Mouse (Mus musculus): ENCODE data around the gene Glmp.
"Not testable (repeated sequence)": the region's sequence is repeated elsewhere in the genome, so short reads cannot be mapped to it uniquely, and the experiment has no call there.

The Glmp gene

GRCm38 (mm10) chr3:88336058-88337013 is 11.5 kb downstream of the Glmp start, which contains the start of the genes Tmem79 and Smg5:
TSS of gene Tmem79 (minus strand) at chr3:88336148.
TSS of gene Smg5 (plus strand) at chr3:88336260.
- peak; percentile 98 for DNase-seq (ENCODE audit: low spot score)

GRCm38 (mm10) chr3:88337367-88338020 is 12.7 kb downstream of the Glmp start:
- DNase-seq (ENCODE audit: low spot score) = peak; percentile 38

DNA sequence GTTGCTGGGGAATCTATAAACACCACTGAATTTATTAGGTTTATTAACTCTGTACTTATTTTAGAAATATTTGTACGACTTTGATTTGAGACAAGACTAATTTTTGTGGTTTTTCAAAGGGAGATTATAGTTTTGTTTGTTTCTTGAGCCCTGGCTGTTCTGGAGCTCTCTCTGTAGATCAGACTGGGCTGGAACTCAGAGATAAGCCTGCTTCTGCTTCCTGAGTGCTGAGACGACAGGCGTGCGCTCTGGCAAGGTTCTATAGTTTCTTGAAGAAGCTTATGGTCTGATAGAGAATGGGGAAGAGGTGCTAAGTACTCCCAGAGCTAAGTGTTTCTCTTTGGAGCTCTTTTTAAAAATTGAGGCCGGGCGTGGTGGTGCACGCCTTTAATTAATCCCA is 13.5 kb downstream of the Glmp start:
- no peak for DNase-seq (ENCODE audit: low spot score)

- no peak for DNase-seq (ENCODE audit: low spot score)
These were observed 14.2 kb downstream of the Glmp start for GRCm38 (mm10) chr3:88339006-88339405.

DNA sequence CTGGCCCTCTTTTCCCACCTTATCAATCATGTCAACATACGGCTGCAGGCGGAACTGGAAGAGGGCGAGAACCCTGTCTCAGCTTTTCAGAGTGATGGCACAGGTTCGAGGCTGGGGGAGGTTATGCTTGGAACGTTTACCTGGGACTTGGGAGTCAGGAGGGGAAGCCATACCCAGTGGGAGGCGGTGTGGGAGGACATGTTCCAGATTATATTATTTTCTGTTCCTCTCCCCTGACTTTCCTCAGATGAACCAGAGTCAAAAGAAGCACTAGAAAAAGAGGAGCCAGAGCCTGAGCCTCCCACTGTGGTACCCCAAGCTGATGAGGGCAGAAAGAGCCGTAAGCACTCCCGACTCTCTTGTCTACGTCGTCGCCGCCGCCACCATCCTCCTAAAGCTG is 25.9 kb downstream of the Glmp start:
- no peak for DNase-seq (ENCODE audit: low spot score)

DNA sequence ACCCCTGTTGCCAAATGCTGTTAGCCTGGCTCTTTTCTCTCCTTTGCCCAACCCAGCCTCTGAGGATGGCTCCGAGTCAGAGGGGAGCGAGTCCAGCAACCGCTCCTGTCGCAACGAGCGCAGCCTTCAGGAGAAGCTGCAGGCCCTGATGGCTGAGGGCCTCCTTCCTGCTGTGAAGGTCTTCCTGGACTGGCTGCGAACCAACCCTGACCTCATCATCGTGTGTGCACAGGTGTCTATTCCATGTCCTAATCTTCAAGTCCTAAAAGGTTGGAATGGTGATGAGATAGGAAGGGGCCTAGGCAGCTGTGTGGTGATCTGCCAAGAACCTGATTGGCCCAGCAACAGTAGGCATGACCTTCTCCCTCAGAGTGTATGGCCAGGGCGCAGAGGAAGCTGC is 28.1 kb downstream of the Glmp start:
- DNase-seq (ENCODE audit: low spot score) = no peak

- no peak for DNase-seq (ENCODE audit: low spot score)
These were observed 29.8 kb downstream of the Glmp start for GRCm38 (mm10) chr3:88354396-88355165.

DNA sequence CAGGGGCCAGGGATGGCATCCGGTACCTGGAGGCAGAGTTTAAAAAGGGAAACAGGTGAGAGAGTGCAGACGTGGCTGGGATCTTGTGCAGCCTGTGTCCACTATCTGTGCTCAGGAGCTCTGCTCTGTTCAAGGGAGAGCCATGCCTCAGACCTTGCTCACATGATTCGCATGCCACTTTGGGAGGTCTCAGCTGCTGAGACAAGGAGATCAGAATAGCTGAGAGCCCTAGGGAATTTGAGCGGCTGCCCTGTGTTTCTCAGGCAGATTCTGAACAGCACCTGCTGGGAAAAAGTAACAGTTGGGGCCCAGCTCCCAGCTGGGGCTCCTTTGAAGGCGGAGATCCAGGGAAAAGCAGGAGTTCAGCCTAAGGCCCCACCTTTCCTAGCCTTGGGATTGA is 34.8 kb downstream of the Glmp start:
- DNase-seq (ENCODE audit: low spot score) = no peak

- DNase-seq (ENCODE audit: low spot score) = no peak
These were observed 35.2 kb downstream of the Glmp start for GRCm38 (mm10) chr3:88359989-88360388.

GRCm38 (mm10) chr3:88361096-88361495 is 36.3 kb downstream of the Glmp start:
- DNase-seq (ENCODE audit: low spot score) = no peak

- DNase-seq (ENCODE audit: low spot score) = no peak
These were observed 36.9 kb downstream of the Glmp start for GRCm38 (mm10) chr3:88361612-88362313.

DNA sequence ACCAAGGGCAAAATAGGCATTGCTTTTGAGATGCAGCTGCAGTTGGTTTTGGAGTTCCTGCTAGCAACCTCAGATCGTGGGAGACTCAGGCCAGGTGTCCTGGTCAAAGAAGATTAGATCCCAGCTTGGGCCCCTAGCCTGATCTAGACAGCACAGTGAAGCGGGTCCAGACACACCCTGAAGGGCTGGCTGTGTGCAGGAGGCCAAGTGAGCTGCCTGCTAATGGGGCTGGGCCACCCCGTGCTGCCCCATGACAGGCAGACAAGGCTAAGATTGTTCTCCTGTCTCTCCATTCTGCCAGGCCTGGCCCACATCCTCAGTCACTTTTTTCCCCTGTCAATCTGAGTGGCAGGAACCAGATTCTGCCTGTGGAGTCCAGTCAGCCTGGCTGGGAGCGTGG is 38.9 kb downstream of the Glmp start:
- DNase-seq (ENCODE audit: low spot score) = no peak

GRCm38 (mm10) chr3:88364337-88364736 is 39.5 kb downstream of the Glmp start, which contains the start of gene Paqr6:
TSS of gene Paqr6 (plus strand) at chr3:88364584.
- peak; percentile 51 for DNase-seq (ENCODE audit: low spot score)

GRCm38 (mm10) chr3:88365705-88366361 is 41.0 kb downstream of the Glmp start:
- DNase-seq (ENCODE audit: low spot score) = no peak

GRCm38 (mm10) chr3:88366830-88367428 is 42.1 kb downstream of the Glmp start:
- not testable (repeated sequence) for DNase-seq (ENCODE audit: low spot score)

DNA sequence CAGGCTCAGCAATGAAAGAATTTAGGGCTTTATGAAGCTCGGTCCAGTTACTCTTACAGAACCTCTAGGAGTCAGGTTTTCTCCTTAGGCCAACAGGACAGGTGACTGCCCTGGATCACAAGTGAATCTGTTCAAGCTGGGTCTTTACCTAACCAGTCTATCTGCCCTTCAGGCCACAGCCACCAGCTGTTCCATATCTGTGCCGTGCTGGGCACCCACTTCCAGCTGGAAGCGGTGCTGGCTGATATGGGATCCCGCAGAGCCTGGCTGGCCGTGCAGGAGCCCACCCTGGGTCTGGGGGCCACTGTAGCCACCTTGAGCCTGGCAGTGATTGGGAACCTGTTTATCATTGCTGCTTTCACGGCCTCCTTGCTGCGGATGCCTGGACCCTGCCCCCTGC is 42.7 kb downstream of the Glmp start:
- DNase-seq (ENCODE audit: low spot score) = not testable (repeated sequence)

- DNase-seq (ENCODE audit: low spot score) = not testable (repeated sequence)
These were observed 43.7 kb downstream of the Glmp start for GRCm38 (mm10) chr3:88368511-88368910.

DNA sequence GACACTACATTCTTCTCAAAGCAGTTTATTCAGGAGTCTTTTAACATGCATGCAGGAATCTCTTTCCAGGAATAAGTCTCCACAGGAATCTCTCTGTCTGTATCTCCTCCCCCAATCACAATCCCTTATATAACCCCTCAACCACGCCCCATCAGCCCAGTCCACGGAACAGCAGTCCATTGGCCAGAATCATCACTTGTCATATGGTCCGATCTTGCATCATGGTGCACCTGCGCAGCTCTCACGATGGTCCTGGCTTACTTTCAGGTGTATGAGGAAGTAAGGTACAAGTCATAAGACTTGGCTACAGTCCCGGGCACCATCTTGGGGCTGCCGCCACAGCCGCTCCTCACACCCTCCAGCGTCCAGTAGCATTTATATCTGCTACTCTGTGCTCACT is 47.8 kb downstream of the Glmp start, which contains the start of gene Bglap3:
TSS of gene Bglap3 (minus strand) at position 101 of the 400 bp plus-strand sequence.
- DNase-seq (ENCODE audit: low spot score) = not testable (repeated sequence)

DNA sequence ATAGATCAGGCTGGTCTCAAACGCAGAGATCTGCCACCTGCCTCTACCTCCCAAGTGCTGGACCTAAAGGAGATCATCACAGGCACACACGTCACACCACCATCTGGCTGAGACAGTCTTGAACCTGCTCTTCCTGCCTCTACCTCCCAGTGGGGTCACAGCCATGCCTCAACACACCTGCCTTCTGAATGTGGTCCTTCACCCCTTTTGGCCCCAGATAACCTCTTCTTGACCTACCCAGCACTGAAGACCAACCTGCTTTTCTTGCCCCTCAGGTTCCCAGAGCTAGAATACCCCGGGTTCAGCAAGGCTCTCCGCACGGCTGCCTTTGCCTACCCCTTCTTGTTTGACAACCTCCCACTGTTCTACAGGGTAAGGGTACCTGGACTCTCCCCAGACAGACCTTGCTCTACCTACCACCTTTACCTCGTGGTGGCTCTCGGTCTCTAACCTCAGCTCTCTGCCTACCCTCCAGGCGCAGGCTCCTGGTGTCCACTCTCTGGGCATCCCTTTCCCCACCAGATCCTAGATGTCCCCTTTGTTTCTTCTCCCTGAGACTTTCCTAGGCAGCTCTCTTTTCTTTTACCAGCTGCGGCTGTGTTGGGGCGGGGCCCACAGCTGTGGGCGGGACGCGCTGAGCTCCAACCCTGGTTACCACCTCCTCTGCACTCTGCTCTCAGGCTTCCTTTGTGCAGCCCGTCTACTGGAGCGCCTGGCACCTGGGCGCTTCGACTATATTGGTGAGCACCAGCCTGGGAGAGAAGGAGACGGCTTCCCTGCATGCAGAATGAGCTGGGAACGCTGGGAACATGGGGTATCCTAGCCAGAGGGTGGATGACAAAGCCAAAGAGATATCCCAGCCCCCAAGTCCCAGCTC is 51.2 kb downstream of the Glmp start:
- peak; percentile 28 for DNase-seq (ENCODE audit: low spot score)
